Mouse (Mus musculus) left cerebral cortex, adult 8-10 months (tissue): ENCODE results near the gene Ect2. TPM values are rescaled to one million over a fixed set of nuclear protein-coding genes. Genes with fewer than 3 reads are reported as not detected.

ENCODE experiments used
- DNase-seq, 2 experiments: peaks; one replicate each; pipeline ENCODE4 v3.0.0; 2022; ENCODE audit warnings: low spot score in 2 of 2
- total RNA-seq, 4 experiments: library from RNA; stranded (reverse); gene quantifications; 2 replicates each; pipeline ENCODE4 v1.2.4; 2022

Gene Ect2
- total RNA-seq, 4 experiments from 2014 or later = 0.50 to 0.99 (median 0.62) TPM

GRCm38 (mm10) chr3:27071706-27072105 is 82.0 kb downstream of the Ect2 start:
- no peak for DNase-seq

DNA sequence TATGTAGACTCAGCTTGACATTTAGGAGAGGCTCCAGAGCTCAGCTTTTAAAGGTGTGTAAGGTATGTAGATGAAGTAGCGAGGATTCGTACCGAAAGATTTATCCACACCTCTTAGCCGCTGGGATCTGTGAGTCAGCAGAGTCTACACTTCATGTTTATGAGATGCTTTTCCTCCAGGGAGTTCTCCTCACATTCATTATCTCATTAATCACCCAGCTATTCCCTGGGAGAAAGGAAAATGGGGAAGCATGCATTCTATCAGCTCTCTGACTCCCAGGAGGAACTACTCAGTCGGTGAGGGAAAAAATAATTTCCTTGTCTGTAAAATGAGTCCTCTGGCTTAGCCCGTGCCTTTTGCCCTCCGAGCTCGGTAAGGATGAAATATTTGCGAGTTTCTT is 83.3 kb downstream of the Ect2 start:
- no peak for DNase-seq

- DNase-seq = no peak
These were observed 86.5 kb downstream of the Ect2 start for GRCm38 (mm10) chr3:27067206-27067605.

DNA sequence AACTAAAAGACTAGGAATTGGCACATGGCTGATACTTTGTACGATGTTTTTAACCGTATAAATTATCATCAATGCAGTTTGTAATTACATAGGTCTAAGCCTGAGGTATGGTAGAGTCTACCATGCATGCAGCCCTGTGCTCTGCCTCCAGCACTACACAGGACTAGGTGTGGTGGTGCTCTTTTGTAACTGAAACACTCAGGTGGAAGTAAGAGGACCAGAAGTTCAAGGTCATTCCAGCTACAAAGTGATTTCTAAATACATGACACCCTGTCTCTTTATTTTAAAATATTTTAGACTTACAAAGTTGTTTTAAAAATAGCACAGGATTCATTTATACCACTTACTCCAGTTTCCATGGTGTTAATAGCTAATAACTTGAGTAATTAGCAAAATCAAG is 88.8 kb downstream of the Ect2 start:
- DNase-seq = no peak

GRCm38 (mm10) chr3:27063399-27064260 is 90.0 kb downstream of the Ect2 start:
- no peak for DNase-seq

DNA sequence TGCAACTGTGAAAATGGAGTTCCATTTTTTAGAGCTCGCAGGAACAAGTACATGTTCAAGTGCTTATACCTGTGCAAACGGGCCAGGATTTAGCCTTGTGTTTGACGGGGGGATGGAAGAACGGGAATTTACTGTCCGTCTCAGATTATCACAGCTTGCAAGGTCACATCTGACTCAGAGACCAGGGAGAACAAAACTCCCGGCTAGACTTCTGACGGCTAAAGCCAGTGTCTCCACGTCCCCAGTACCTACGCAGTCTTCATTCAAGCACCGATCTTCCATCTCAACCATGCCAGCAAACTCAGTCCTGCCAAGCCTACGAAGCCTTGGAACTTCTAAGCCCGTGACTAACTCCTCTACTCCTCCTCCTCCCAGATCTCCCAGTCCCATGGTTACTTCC is 93.2 kb downstream of the Ect2 start:
- no peak for DNase-seq

DNA sequence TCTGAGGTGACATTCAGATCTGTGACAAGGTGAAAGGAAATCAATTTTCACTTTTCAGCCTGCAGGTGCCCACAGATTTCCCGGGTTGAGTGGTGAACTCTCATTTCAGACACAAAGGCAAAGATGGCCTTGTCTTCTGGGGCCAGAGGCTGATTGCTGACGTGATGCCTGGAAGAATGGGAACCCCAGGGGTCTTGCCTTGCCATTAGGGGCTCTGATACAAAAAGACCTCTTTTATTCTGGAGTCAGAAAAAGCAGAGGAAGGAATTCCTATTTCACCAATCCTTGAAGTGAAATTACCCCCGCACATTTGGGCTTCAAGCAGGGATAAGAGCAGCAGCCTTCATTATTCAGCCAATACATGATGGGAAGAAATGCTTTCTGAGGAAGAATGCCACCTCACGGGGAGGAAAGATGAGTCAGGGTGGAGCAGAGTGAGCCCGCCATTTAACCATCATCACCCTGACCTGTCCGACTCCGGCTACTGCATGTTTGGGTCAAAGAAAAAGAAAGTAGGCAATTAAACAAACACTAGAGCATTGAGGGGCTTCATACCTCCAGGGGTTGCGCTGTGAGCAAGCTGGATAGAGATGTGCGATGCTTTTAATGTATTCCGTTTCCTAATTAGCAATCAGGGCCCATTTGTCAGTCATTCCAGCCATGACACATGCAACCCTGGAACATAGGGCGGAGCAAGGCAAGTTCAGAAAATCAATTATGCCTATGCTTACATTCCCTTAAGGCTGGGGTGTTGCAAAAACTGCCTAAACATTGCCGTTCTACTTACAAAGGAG is 94.0 kb downstream of the Ect2 start:
- DNase-seq = no peak

DNA sequence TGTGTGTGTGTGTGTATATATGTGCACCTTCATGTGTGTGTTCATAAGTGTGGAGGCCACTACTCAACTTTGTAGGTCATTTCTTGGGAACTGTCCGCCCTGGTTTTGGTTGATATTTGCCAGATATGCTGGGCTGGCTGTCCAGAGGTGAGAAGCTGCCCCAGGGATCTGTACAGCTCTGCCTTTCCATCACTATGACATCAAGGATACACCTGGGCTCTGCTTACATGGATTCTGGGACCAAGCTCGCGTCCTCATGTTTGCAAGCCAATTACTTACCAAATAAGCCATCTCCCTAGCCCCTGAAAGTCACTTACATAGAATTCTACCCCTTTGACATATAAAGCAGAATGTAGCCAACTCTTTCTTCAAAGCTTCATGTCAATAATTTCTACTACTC is 98.2 kb downstream of the Ect2 start:
- DNase-seq = no peak

DNA sequence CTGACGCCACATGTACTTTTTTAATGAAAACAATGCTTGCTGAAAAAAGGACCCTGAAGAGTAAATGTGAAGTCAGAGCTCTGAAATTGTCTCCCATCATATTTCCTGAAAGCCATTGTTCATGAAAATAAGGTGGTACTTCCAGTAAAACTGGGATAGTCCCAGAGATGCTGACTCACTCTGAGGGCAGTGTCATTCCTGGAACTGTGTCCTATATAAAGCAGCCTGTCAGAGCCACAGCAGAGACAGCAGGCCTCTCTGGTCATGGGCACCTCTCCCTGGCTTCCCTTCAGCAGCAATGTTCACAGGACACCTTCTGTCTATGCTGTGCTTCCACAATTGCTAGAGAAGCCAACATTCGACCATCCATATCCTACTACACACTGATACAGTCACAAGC is 98.9 kb downstream of the Ect2 start:
- no peak for DNase-seq

Other genes with a start within 250 kb of the Ect2 start
- 100 to 1,000 TPM; 113 to 126 (median 120) TPM for gene Nceh1, start 29.1 kb upstream of the Ect2 start, total RNA-seq
- 1 to 10 TPM; 1.6 to 4.4 (median 1.6) TPM for gene Tnfsf10, start 163.2 kb upstream of the Ect2 start, total RNA-seq
- gene Ghsr, start 217.5 kb upstream of the Ect2 start, total RNA-seq = under 1 TPM in 2 of 4 experiments, not detected in 2; 0.16 to 0.24 TPM